Comparison of ENCODE assay signal across 16 mouse cellular contexts in the genomic region with DNA sequence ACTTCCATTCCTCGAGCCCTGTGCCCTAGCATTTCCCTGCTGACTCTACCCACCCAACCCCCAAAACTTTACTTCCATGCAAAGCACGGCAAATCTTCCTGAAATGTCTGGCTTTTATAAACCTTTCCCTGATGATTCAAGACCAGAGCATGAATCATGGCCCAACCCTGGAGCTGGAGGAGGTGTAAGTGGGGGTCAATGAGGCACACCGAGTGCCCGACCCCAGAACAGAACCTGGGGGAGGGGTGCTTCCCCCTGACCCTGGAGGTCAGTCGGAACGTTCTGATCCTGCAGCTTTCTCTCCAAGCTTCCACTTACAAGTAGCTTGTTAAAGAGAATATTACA. TPM values are rescaled to one million over a fixed set of nuclear protein-coding genes. Genes with fewer than 3 reads are reported as not detected.
DNase-seq lines count a peak whose midpoint lies in the region; ATAC-seq and TF ChIP-seq lines count a peak whose summit lies in the region.
"Had no signal": no experiment of that assay in that cellular context is flagged by ENCODE, and none has a peak within 500 bp of the region (broad histone marks: within the 10 kb centered on the region; RNA-seq: fewer than 3 reads in every experiment).

No protein-coding gene starts in this region.

- 51% methylated on average over 6 of the region's 6 CpGs for WGBS in heart, embryonic 14.5 days
- 13% methylated on average over 6 of the region's 6 CpGs for WGBS in kidney, postnatal 0 days

- peaks cover 21% of the 10 kb centered on the region for H3K36me3 ChIP-seq in heart, embryonic 14.5 days (ENCODE audit: control insufficient read depth, insufficient read depth, low read length)
- H3K36me3 ChIP-seq in kidney, postnatal 0 days (ENCODE audit: insufficient read depth, low read length): no peaks in the 10 kb centered on the region

- H3K4me3 ChIP-seq in heart, embryonic 14.5 days (ENCODE audit: control insufficient read depth in 1 of 2, insufficient read depth in 1 of 2, low read depth in 1 of 2, low read length in 2 of 2): no peak overlapping the region
- H3K4me3 ChIP-seq in kidney, postnatal 0 days (replicated peaks; ENCODE audit: low read depth, low read length): no peak overlapping the region
- H3K4me3 ChIP-seq: hindbrain, embryonic 10.5 days; midbrain, embryonic 12.5 days; stomach, embryonic 15.5 days had no signal

- 0 out of 4 replicates have a peak overlapping the region, but pooled peaks of 1 of the 2 experiments have one; percentile 39 for H3K27ac ChIP-seq in heart, embryonic 14.5 days (replicated peaks in 1 of 2; ENCODE audit: control insufficient read depth in 1 of 2, insufficient read depth in 1 of 2, low read depth in 2 of 2, low read length in 2 of 2)
- H3K27ac ChIP-seq in kidney, postnatal 0 days: no peak overlapping the region
- H3K27ac ChIP-seq: hindbrain, embryonic 10.5 days; midbrain, embryonic 12.5 days; stomach, embryonic 15.5 days had no signal

- no peaks in the 10 kb centered on the region for H3K27me3 ChIP-seq in heart, embryonic 14.5 days (ENCODE audit: control insufficient read depth, insufficient read depth, low read length)
- H3K27me3 ChIP-seq in kidney, postnatal 0 days (ENCODE audit: insufficient read depth, low read length): no peaks in the 10 kb centered on the region
- H3K27me3 ChIP-seq: midbrain, embryonic 12.5 days; stomach, embryonic 15.5 days had no signal

- H3K4me2 ChIP-seq in heart, embryonic 14.5 days (ENCODE audit: low read length): peak overlapping the region; percentile 19; the same call in 1 of the 2 replicates
- peak overlapping the region; percentile 23; the same call in 1 of the 2 replicates for H3K4me2 ChIP-seq in kidney, postnatal 0 days (ENCODE audit: low read length)
- H3K4me2 ChIP-seq: midbrain, embryonic 12.5 days; stomach, embryonic 15.5 days had no signal

- ATAC-seq in heart, embryonic 14.5 days (ENCODE audit: insufficient number of reproducible peaks, insufficient read depth, low FRiP score, low read depth): no peak
- no peak for ATAC-seq in kidney, postnatal 0 days (replicated peaks; ENCODE audit: low FRiP score, low read depth)
- ATAC-seq: forebrain, postnatal 0 days; liver, postnatal 0 days had no signal

- no peak for TF ChIP-seq CTCF in kidney, postnatal 0 days (IDR thresholded peaks at IDR 0.05; ENCODE audit: low read depth)

- no peak overlapping the region for H3K9ac ChIP-seq in heart, embryonic 14.5 days (ENCODE audit: low read length)
- H3K9ac ChIP-seq in kidney, postnatal 0 days (ENCODE audit: low read depth, low read length): no peak overlapping the region
- H3K9ac ChIP-seq: forebrain, postnatal 0 days; liver, postnatal 0 days; midbrain, embryonic 12.5 days; stomach, embryonic 15.5 days had no signal

- H3K9me3 ChIP-seq in heart, embryonic 14.5 days (ENCODE audit: control insufficient read depth, low read length): no peaks in the 10 kb centered on the region
- H3K9me3 ChIP-seq in kidney, postnatal 0 days (replicated peaks; ENCODE audit: low read length): no peaks in the 10 kb centered on the region
- H3K9me3 ChIP-seq: hindbrain, embryonic 10.5 days; midbrain, embryonic 12.5 days; stomach, embryonic 15.5 days had no signal

- peaks cover 19 to 32% of the 10 kb centered on the region in 2 experiments for H3K4me1 ChIP-seq in heart, embryonic 14.5 days (ENCODE audit: control insufficient read depth in 2 of 2, insufficient read depth in 2 of 2, low read length in 2 of 2)
- peaks cover 17% of the 10 kb centered on the region for H3K4me1 ChIP-seq in kidney, postnatal 0 days (replicated peaks; ENCODE audit: insufficient read depth, low read length)

- DNase-seq in adrenal gland, adult (ENCODE audit: inconsistent age in 2 of 2, low spot score in 1 of 2): peak; percentile 56 to 63
- DNase-seq in adrenal gland, postnatal 4 days (ENCODE audit: low spot score in 2 of 2): no peak
- no peak for DNase-seq in heart, adult 18-20 months
- DNase-seq in kidney, postnatal 0 days (ENCODE audit: low spot score): no peak
- DNase-seq in kidney, postnatal 4 days: no peak
- no peak for DNase-seq in embryo, embryonic 11 days
- DNase-seq in c-Kit-positive CD71-positive TER-119-positive erythroid progenitor cells, embryonic 14.5 days (ENCODE audit: low spot score): no peak
- DNase-seq: cerebellum, adult 9-10 months; forebrain, postnatal 0 days; liver, postnatal 0 days; lung, postnatal 36 days; spleen, adult 18-20 months had no signal

RNA-seq across cellular contexts. Expression of gene Lrig1, which starts 41.9 kb away (rescaled TPM):
- 10 to 100 TPM; 14.5 to 15.3 TPM for total RNA-seq in adrenal gland, postnatal 4 days (2021)
- 15.2 and 18.4 TPM in 2 replicates for polyA plus RNA-seq in heart, embryonic 14.5 days (2014; fragmentation: Nextera tagmentation; extraction: Ambion mirVana)
- 10 to 100 TPM; 29.8 to 30.9 TPM for total RNA-seq in heart, adult 18-20 months (2021)
- polyA plus RNA-seq in kidney, postnatal 0 days (2015; fragmentation: Nextera tagmentation; extraction: Ambion mirVana): 6.1 and 8.3 TPM in 2 replicates

Comparison
In these comparisons a context has a peak if more than half of its experiments do, and no peak if none do; other contexts are left out.
1. DNase-seq: peak in adrenal gland, adult (2 of 2); none in adrenal gland, postnatal 4 days (0 of 2), heart, adult 18-20 months (0 of 2), kidney, postnatal 0 days (single experiment), kidney, postnatal 4 days (0 of 2), embryo, embryonic 11 days (single experiment) and c-Kit-positive CD71-positive TER-119-positive erythroid progenitor cells, embryonic 14.5 days (single experiment).